Mouse (Mus musculus) olfactory bulb, adult 2 months (tissue): Measurements from ENCODE around the gene Lsm6. TPM values are rescaled to one million over a fixed set of nuclear protein-coding genes. Genes with fewer than 3 reads are reported as not detected.
"Not testable (repeated sequence)": the region's sequence is repeated elsewhere in the genome, so short reads cannot be mapped to it uniquely, and the experiment has no call there.

Source experiments
- H3K27ac ChIP-seq: fragments of 200-500 bp; 2 replicates; pipeline ENCODE4 v1.5.1; 2012; ENCODE audit warnings: low read depth, low read length; ENCODE audit not compliant: insufficient read depth
- H3K4me1 ChIP-seq: fragments of 200-500 bp; 2 replicates; pipeline ENCODE4 v1.6.1; 2012; ENCODE audit warnings: low read length; ENCODE audit not compliant: control insufficient read depth, insufficient read depth
- H3K4me3 ChIP-seq: fragments of 200-500 bp; 2 replicates; pipeline ENCODE4 v1.5.1; 2012; ENCODE audit warnings: mild to moderate bottlenecking, low read depth, low read length, moderate library complexity; ENCODE audit not compliant: insufficient read depth
- CTCF ChIP-seq: fragments of 200-500 bp; IDR thresholded peaks from 2 replicates; pipeline ENCODE4 v1.5.1; 2012; ENCODE audit warnings: low read depth, mild to moderate bottlenecking, low read length, moderate library complexity; ENCODE audit not compliant: insufficient read depth
- POLR2A ChIP-seq: fragments of 200-500 bp; IDR thresholded peaks from 2 replicates; pipeline ENCODE4 v1.6.1; 2012; ENCODE audit warnings: mild to moderate bottlenecking, low read depth, low read length, moderate library complexity; ENCODE audit not compliant: insufficient read depth
- WGBS: fragments of 180-500 bp; shearing (Covaris S2); methylation state at CpG from one replicate; pipeline ENCODE4 v1.1.7; 2018; 5-methylcytosine and 5-hydroxymethylcytosine counted together
- polyA plus RNA-seq: library from polyadenylated mRNA; stranded (reverse); fragments of >200 nt; gene quantifications from 2 replicates; pipeline ENCODE4 v1.2.4, GENCODE M21; 2012; ENCODE audit warnings: low replicate concordance; ENCODE audit not compliant: missing spikeins, insufficient read depth, insufficient read length

Lsm6 gene
- polyA plus RNA-seq, 1 experiment = not detected

DNA sequence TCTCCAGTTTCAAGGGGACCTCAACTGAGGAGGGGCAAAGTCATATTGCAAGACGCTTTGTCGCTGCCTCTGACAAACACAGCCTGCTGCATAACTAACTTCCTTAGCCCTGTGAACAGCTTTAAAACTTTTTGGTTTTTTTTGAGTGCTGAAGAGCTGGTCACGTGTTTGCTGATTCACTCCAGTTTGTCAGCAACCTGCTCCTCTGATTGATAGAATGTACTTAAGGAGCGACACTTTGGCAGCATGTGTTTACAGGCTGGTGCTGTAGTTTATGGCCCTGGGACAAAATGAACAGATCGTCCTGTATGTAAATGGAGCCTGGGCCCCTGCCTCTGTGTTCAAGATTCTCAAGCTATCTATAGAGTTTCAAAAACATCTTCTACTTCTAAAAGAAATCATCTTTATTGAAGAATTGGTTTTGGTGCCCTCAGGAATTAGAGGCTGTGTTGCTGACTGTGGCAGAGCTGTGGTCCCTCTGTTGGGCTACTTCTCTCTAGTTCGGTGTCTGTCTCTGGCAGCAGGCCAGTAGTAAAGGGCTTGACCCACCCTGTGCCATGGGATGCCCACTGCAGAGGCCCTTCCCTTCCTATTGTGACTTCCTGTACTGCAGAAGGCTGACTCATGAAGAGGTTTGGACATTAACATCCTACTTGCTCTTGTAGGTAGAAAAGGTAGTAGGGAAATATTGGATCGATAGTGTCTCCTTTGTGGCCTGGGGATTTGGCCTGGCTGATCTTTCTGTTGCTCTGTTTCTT, 17.9 kb upstream of the Lsm6 start:
- WGBS = 84% methylated on average over 7 of the region's 7 CpGs

DNA sequence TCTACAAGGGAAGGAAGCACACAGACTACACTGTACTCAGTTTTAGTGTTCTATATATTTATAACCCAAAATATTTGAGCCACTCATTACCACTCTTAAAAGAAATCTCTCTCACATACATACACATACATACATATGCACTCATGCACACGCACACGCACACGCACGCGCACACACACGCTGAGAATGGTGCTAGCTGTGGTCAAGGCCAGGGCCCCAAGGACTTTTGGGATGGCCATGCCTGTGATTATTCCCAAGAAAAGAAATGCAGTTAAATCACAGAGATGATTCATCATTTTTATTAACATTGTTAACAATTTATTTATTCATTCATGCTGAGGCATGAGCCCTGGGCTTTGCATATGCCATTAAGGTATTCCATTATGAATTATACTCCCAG, 15.2 kb upstream of the Lsm6 start:
- H3K4me1 ChIP-seq = no peaks in the 10 kb centered on the region
- 98% methylated on average over 6 of the region's 6 CpGs for WGBS
- no peak overlapping the region for H3K27ac ChIP-seq
- no peak for TF ChIP-seq POLR2A
- TF ChIP-seq CTCF = no peak
- H3K4me3 ChIP-seq = no peak overlapping the region

More for the DNA sequence above, 17.9 kb upstream of the Lsm6 start:
- no peaks in the 10 kb centered on the region for H3K4me1 ChIP-seq
- TF ChIP-seq POLR2A (no peak), CTCF (no peak)
- H3K27ac ChIP-seq = no peak overlapping the region
- no peak overlapping the region for H3K4me3 ChIP-seq

DNA sequence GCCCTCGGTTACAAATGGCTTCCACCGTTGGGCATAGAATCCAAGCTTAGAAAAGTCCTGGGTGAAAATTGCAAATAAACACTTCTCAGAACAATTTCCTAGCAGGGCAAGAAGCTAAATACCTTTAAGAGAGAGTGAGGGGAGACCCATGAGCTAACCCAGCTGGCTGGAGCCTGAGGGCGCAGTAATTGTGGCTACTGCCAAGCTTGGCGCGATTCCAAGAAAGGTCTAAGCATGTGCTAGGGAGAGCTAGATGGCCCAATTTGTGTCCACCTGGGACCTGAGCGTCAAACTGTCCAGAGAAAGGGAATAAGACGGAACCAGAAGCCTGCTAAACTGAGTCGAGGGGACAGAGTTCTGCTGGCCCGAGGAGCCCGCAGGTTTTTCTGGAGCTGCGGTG, 7.5 kb upstream of the Lsm6 start:
- H3K4me3 ChIP-seq = no peak overlapping the region
- WGBS = 78% methylated on average over 11 of the region's 11 CpGs
- TF ChIP-seq CTCF (no peak), POLR2A (no peak)

DNA sequence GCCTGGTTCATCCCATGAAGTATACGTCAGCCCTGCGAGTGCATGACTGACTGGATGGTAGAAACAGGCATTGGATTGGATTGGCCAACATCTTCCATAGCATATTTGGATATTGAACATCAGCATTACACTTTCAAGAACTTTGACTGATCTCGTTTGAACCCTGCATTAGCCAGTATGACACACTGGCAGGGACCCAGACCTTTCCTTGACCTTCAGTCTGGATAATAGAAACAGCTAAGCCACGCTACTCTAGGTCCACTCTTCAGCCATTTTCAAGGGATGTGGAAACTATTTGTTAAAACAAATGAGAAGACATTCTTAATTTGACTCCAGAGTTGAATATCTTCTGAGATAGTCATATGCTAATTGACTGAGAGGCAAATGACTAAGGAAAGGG, 3.6 kb upstream of the Lsm6 start:
- H3K4me3 ChIP-seq = no peak overlapping the region
- 91% methylated on average over 4 of the region's 4 CpGs for WGBS
- no peaks in the 10 kb centered on the region for H3K4me1 ChIP-seq
- TF ChIP-seq POLR2A (no peak), CTCF (no peak)
- H3K27ac ChIP-seq = no peak overlapping the region

More for the DNA sequence above, 7.5 kb upstream of the Lsm6 start:
- no peak overlapping the region for H3K27ac ChIP-seq
- H3K4me1 ChIP-seq = no peaks in the 10 kb centered on the region

DNA sequence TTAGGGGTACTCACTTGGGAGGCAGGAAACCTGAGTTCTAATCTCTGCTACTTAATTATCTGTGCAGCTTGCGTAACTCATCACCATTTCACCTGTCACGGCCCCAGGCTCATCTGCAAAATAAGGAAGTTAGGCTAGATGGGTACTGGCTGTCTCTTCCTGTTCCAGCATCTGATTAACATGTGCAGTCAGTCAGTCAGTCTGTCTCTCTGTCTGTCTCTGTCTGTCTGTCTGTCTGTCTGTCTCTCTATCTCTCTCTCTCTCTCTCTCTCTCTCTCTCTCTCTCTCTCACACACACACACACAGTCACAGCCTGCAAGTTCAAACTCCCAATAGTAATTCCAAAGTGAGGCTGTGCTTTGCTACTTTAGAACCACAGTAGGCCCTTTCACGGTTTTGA, 967 bp downstream of the Lsm6 start:
- H3K4me1 ChIP-seq, H3K4me3 ChIP-seq, H3K27ac ChIP-seq: not testable (repeated sequence)
- WGBS = 36% methylated on average over 3 of the region's 3 CpGs

DNA sequence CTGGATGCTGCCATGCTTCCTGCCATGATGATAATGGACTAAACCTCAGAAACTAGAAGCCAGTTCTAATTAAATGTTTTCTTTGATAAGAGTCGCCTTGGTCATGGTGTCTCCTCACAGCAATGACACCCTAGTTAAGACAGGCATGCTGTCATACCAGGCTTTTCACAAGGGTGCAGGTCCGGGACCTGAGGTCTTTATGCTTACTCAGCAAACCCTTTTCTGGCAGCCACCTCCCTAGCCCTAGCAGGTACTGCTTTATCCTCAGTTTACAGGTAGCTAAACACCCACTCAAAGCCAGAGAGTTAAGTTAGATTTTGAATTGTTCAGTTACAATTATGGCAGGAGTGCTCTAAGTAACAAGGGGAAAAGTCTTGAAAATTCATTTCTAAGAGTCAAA, 6.2 kb downstream of the Lsm6 start:
- WGBS = 94% methylated on average over 2 of the region's 2 CpGs
- Histone ChIP-seq H3K4me1 (no peaks in the 10 kb centered on the region), H3K27ac (no peak overlapping the region), H3K4me3 (no peak overlapping the region)
- TF ChIP-seq CTCF = no peak
- TF ChIP-seq POLR2A = no peak

DNA sequence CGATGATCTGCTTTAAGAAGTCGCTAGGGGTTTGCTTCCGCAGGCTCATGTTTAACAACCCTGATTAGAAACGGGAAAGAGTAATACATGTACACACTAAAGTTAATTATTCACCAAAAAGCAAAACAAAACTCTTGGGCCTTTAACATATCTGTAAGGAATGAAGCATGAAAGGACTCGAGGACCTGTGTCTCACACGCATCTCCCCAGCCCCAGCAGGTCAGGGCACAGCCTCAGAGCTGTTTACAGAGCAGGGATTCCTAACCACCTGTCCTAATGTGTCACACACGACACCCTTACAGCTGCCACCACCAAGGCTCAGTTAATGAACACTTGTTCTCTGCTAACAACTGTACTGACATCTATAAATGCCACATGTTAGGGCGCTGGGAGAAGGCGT, 7.9 kb downstream of the Lsm6 start:
- TF ChIP-seq POLR2A (no peak), CTCF (no peak)
- H3K4me3 ChIP-seq = no peak overlapping the region
- 81% methylated on average over 9 of the region's 9 CpGs for WGBS
- H3K4me1 ChIP-seq = no peaks in the 10 kb centered on the region
- no peak overlapping the region for H3K27ac ChIP-seq

DNA sequence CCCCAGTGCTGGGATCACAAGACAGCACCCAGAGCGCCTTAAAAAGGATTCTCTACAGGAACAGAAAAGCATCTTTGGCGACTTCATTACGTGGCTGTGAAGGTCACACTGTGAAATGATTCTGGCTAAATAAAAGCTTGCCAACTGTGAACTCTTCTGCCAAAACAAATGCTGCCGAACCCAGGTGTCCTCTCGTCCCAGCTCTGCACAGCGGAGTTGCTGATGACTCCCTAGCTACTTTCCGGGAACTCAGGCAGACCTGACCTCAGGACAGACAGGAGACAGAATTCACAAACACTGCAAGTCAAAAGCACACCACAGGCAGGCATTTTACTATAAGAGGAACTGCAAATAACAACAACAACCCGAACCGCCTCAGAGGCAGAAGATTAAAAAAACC, 8.5 kb downstream of the Lsm6 start:
- no peaks in the 10 kb centered on the region for H3K4me1 ChIP-seq
- WGBS = 87% methylated on average over 9 of the region's 9 CpGs
- H3K27ac ChIP-seq = no peak overlapping the region
- TF ChIP-seq POLR2A = no peak
- no peak for TF ChIP-seq CTCF
- H3K4me3 ChIP-seq = no peak overlapping the region

DNA sequence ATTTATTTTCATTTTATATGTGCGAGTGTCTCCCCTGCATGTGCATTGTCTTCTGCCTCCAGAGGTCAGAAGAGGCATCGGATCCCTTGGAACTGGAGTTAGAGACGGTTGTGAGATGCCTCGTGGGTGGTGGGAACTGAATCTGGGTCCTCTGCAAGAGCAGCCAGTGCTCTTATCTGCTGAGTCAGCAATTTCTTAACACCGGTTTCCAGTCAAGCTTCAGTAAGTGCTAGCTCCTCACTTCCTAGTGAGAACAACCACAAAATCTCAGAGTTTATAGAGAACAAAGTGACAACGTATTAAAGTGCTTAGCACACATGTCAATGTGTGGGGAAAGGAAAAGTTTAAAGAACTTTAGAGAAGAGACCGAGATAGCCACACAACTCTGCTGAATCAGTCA, 9.2 kb downstream of the Lsm6 start:
- WGBS = 92% methylated on average over 7 of the region's 7 CpGs

DNA sequence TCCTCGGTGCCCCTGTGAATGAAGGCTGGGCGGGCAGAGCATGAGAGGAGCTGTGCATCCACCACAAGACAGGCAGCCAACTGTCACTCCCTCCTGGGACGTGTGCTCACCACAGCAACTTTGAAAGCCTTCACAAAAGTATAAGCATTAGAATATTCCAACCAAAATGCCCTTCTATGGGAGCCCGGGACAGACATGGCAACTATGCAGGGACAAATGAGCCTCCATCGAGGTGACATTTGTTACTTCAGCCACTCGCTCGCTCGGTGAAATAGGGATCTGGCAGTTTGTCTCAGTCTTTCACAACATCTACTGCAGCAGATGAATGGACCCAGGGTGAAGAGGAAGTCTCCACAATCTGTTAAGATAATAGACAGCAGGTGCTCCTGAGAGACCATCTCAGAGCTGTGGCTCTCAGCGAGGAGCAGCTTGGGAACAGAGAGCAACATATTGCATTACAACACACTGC, 10.7 kb downstream of the Lsm6 start:
- Histone ChIP-seq H3K27ac (no peak overlapping the region), H3K4me3 (no peak overlapping the region), H3K4me1 (no peaks in the 10 kb centered on the region)
- 62% methylated on average over 9 of the region's 9 CpGs for WGBS
- no peak for TF ChIP-seq POLR2A

More for the DNA sequence above, 9.2 kb downstream of the Lsm6 start:
- Histone ChIP-seq H3K4me3 (no peak overlapping the region), H3K27ac (no peak overlapping the region), H3K4me1 (no peaks in the 10 kb centered on the region)
- TF ChIP-seq POLR2A (no peak), CTCF (no peak)
